Mouse (Mus musculus) A20 (cell line): ENCODE measurements at regions not wholly inside any gene's neighbourhood (a gene's known extent, or its start where the extent isn't known, plus 50 kb on each side); places are given as distances from the start of the nearest gene placed in this dataset.

ENCODE experiments used
- DNase-seq: peaks from one replicate; pipeline ENCODE4 v3.0.0-alpha.2; 2011; ENCODE audit warnings: low read depth, low spot score

DNA sequence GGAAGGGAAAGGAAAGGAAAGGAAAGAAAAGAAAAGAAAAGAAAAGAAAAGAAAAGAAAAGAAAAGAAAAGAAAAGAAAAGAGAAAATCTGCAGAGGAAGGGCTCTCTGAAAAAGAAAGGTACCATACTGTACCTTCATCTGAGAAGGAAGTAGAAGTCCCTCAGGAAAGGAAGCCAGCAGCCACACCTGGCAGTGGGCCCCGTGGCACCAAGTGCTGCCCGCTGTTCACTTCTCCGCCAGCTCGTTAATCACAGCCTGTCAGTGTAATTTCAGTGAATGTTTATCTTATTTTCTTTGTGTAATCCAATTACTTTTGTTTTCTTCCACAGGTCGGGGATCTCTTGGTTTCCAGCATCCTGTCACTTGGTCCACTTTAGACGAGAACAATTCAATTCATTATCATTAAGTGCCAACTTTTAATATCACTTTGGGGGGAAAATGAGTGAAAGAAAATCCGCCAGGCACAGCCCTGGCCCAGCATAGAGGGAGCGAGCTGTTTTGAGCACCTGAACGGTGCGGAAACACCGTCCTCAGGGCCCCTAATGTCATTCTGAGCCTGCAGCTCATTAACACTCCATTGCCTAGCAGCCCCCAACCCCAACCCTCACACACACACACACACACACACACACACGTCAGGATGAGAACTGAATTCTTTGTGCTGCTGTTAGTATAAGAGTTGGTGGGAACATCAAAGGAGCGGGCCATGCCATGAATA is 309.7 kb downstream of the Irx2 start:
- DNase-seq = no peak

DNA sequence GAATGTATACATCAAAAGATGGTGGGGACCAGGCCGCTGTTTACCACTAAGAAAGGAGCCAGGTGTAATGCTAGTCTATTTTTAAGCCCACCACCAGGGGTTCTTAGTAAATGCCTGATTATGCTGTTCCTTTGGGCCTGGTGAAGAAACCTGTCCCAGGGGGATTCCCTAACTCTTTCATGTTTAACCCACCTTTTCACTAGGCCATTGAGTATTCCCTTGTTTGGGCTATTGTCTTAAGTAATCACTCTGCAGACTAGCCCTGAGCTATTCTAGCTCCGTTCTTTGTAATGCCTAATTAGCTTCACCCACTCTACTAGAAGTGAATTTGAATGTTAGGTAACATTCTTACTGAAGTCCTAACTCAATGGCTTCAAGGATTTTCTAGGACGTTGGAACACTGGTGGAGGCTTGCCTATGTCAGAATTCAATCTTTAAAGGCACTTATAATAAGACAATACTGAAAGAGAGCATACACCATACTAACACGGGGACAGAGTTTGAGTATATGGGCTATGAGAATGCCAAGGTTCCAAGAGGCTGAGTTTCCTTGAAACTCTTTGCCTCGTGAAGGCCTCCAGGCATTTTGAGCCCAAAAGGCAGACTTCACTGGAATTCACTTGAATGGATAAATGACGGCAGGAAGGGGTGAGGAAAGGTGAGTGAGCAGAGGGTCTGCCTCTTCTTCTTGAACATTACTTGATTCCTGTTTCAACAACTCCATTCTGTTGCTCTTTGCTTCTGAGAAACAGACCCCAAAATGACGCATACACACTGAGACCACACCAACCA is 312.7 kb upstream of the Irx4 start:
- DNase-seq = no peak

DNA sequence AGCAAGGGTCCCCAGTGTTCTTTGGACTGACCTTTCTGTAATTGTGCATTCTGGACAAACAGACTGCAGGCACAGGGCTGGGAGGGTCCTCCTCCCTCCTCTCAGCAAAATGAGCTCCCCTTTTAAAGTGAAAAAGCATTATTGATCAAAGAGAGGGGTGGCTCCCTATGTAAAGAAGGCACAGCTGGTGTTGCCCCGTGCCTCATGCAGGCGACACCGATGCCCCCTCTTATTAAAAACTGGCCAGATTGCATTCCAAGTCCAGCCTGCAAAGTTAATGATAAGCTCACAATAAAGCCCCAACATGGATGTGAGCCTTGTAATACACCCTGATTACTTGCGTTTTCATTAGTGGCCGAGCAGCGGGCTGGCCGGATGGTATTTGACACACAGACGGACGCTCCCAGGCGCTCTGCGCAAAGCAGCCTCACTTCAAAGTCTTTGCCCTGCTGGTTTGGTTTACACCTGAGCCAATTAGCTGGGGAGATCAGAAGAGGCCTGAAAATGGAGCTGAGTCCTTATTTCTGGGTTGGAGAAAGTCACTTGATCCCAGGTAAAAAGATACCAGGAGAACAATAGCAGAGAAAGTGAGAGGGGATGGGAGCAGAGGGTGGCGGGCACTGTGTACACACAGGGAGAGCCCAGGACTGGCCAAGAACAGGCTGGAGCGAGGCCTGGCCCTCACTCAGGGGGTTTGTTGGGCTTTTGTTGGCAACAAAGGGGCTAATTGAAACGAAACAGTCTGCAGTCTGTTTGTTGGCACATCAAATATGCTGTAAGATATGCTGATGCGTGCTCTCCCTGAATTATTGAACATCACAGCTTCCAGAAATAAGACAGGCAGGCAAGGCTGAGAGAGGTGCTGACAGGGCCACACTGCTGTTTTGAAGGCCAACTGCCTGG is 301.4 kb upstream of the Irx4 start:
- no peak for DNase-seq

DNA sequence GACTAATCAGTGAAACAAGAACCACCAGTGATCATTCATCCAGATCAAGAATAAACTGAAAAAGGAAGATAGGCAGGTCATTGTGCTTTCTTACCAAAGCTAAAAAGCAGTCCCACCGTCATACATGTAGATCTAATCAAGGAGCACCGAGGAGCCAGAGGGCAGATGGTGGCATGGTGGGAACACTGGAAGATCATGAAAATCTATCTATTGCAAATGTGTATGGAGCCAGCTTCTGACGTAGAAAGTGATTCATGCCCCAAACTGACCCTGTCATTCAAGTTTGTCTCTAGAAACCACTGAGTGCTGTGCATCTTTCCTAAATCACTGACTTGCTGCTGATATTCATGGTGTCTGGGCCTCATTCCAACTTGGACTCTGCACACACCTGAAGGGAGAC is 299.0 kb upstream of the Irx4 start:
- no peak for DNase-seq

DNA sequence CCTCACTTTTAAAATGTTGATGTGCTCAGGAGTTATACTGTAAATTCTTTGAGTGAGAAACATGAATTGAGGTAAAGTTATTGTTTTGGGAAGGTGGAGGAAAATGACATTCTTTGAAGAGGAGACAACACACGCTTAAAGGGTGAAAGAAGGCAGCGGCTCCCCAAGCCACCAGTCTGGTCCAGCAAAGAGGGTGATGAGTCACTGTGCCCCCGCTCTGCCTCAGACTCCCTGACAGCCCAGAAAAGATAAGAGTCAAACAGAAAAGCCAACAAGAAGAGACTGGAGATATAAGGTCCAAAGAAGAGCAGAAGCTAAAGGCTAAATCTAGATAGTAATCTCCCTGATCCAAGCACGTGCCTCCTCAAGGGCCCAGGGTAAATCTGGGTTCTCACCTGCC is 288.1 kb upstream of the Irx4 start:
- no peak for DNase-seq

DNA sequence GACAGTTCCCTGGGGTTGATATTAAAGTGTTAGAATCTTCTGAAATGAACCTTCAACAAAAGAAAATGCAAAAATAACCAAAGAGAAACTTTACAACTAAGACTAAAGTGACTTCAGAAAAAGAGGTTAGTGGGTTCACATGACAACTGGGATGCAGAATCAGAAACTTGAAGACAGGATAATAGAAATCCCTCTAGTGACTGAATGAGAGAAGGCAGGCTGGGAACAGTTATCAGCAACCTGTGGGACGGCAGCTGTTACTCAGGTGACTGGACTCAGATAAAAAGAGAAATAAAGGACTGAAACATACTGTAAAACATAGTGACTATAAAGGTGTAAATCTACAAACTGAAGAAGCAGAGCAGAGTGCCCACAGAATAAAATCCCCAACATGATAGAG is 287.4 kb upstream of the Irx4 start:
- no peak for DNase-seq

DNA sequence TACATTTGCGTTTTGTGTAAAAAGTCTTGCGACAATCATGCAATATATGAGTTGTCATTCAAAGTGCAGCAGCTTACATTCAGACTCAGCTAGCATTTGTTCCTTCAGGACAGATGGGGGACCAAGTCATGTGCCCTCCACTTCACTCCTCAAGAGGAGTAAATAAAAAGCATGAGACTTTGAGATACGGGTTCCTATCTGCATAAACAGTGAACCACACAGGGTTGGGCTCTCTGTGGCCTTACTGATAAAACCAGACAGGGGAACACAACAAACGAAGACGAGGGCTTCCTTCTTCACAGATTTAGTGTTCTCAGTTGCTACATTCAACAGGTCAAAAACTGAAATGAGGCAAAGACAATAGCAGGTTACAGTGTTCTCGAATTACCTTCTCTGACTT is 283.1 kb upstream of the Irx4 start:
- DNase-seq = no peak

DNA sequence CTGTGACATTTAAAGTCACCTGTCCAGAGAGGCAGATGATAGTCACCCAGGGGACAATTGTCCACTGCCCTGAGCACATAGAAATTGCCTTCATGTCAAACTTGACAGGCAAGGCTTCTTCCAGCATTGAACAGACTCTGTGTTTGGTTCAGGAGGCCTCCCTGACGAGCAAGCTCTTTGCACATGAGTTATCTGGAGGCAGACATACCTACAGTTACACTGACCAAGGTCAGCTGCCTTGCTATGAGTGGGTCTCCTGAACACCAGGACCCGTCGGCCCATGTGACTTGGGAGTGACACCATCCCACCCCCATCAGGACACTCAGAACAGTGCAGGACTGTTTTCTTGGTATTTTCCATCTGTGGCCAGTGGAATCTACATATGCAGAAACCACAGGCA is 282.3 kb upstream of the Irx4 start:
- DNase-seq = no peak

DNA sequence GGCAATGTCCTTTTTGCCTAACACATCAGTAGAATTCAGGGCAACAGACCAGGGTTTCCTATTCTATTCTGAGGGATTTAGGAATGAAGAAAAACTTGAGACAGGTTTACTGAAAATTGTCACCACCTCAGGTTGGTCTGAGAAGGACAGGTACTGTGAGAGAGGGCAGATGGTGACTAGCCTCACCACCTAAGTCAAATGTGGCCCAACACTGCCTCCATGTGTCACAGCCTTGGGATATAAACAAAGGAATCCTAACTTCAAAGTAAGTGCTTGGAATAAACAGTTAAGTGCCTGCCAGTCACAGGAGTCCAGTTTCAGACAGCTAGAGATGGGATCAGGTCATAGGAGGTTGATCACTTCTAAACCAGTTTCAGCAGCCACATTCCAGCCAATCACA is 281.3 kb upstream of the Irx4 start:
- DNase-seq = no peak

DNA sequence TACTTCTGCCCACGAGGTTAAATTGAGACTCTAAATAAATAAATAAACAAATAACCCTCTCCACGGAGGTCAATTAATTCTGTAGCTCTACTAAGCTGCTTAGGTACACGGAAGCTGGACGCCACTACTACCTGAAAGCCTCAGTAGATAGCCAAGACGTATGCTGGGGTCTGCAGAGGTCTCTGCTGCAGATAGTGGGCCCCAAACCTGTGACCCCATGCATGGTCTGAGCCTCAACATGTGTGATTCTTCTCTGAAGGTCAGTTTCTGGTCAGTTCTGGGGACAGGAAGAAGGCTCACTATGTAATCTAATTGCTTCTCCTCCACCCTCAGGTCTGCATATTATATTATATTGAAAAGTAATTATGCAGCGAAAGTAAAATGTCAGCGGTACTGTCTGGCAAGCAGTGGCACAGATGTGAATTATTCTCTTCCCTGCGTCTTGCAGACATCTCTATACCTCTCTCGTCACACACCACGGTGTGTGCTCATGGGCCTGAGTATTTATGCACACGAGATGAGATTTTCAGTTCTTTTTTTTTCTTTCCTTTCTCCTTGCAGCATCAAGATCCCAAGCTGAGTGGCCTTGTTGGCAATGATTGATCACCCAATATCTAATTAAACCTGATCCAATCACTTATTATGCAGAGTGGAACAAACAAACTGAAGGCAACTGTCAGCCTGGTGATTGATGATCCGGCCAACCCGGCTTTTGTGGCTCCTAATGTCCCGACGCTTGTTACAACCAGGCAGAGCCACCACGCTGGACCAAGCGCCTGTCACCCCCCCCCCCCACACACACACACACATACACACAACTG is 267.5 kb upstream of the Irx4 start:
- no peak for DNase-seq

DNA sequence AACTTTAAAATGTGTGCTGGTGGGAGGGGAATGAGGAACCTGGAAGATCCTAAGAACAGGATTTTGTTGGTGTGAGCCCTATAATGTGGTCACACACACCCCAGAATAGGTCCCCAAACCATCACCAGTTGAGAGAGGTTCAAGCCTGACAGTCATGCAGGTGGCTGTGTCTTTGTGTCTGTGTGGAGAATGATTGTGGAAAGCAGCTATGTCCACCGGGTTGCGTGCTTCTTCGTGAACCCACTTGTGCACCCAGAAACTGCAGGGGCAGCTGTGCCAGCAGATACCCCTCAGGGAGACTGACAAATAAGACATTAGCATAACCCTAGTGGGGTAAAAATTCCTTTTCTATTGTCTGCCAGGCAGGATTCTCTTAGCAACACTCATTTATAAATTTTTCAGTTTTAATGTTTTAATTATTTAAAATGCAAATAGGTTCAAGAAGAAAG is 266.8 kb upstream of the Irx4 start:
- DNase-seq = no peak

DNA sequence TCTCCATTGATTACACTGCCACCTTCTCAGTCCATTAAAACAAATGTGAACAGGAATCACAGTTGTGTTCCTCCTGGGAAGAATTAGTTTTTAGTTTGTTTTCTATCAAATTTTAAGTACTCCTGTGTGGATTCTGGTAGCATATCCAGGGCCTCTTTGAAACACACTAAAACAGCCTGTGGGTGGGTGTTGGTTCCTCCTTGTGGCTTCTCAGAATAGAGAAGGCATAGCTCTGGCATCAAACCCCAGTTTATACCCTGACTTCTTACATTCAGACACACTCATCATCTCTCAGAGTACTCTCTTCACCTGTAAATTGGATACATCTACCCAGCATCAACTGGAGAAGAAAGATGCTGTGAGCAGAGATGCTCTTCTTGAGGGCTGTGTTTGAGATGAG is 265.7 kb upstream of the Irx4 start:
- DNase-seq = no peak

DNA sequence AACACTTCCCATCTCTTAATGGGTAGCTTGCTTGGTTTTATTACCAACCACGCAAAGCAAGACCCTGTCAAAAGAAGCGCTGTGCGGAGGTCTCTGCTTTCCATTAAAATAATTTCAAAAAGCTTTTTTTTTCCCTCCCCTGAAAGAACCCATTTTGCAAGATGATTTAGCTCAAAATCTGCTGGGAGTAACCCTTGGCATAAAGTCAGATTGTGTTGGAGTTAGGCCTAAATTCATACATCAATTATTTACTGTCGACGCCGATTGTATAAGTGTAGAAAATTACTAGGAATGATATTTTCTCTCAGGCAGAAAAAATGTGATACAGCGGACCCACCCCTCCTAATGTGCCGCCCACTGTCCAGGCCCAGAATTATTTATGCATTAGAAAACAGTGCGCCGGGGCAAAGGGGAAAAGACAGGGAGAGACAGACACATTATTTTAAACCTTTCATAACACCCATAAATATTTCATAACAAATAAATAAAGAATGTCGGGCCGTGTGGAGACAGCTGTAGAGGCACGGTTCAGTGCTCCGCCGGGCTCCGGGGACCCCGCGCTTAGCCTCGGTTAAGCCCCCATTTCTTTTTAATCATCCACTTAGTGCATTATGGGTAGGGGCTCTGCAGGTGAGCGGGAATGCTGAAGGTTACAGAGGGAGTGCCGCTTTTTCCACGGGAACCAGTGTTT is 251.3 kb upstream of the Irx4 start:
- DNase-seq = no peak

DNA sequence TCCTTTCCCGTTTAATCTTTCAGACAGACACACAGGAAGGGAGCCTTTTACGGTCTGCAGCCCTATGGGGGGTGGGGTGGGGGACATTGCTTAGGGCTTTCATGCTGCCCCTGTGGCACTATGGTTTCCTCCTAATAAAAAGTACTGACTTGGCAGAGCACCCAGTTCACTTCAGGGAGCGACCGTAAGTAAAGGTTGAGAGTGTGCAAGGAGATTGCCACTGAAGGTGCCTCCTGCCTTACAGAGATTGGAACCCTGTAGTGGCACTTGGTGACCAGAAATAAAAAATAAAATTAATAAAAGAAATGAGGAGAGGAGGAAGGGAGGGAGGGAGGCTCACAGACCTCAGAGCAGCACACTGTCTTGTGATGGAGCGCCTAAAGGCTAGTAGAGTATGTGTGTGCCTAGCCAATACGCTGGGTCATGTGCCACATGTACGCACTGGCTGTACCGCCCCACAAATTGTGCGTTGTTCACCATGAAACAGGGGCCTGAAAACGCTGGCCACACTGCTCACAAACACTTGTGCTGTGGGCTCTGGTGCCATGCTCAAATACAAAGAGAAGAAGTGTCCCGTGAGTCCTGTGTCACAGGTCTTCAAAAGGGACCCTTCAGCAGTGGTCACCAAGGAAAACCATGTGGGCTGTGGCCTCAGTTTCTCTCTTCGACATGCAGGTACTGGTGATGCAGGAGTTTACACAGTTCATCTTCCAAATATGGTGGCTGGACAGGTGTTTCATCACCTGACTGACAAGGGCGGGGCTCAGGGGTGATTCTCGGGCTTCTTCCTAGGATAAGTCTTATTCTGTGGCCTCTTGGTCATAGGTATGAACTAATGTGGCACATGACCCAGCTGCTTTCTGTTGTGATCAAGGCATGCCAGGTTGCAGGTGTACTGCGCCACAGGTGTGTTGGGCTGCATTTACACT is 250.5 kb upstream of the Irx4 start:
- no peak for DNase-seq

DNA sequence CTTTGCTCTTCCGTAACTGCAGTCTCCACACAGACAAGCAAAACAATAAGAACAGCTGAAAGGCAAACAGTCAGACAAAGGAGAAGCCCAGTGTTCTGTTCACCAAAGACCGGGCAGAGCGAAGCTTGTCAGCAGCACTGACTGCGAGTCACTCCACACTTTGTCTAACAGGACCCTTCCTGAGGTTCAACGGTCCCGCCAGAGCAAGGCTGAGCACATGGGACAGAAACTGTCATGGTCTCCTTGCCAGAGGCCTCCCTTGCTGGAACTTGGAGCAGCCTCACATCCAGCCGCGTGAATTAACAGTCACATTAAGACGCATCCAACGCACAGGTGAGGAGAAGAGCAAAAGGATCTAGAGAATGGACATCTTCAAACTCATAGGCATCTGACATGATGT is 241.1 kb upstream of the Irx4 start:
- DNase-seq = no peak

DNA sequence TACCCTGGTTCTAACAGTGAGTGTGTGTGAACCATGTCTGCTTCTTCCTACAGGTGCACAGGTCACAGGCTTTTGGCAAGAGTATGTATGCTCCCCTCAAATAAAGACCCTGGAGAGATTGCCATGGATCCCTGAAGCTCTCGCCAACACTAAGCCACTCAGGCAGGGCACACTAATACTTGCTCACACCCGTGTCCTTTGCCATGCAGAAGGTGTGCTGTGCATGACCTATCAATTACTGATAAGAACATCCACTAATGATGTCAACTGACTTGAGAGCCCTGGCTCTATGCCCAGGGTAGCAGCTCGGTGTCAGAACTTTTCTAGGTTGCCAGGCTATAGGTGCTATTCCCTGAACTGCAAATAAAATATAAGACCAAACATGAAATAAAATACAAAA is 229.1 kb upstream of the Irx4 start:
- DNase-seq = no peak

DNA sequence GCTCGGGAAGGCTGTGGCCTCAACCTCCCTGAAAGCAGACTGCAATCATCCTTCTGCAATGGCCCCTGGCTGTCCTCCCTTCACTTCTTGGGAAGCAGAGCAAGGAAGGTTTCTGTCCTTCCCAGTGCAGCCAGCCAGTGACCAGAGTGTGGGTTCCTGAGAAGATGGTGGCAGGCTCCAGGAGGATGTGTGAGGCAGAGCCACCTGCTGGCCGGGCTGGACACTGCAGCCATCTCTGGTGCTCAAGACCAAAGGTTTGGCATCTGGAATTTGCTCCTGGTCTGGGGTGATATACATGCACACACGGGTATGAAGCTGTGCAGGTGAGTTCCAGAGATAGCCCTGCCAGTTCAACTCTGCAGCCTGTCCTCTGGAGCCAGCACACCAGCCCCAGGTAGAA is 227.2 kb upstream of the Irx4 start:
- no peak for DNase-seq

DNA sequence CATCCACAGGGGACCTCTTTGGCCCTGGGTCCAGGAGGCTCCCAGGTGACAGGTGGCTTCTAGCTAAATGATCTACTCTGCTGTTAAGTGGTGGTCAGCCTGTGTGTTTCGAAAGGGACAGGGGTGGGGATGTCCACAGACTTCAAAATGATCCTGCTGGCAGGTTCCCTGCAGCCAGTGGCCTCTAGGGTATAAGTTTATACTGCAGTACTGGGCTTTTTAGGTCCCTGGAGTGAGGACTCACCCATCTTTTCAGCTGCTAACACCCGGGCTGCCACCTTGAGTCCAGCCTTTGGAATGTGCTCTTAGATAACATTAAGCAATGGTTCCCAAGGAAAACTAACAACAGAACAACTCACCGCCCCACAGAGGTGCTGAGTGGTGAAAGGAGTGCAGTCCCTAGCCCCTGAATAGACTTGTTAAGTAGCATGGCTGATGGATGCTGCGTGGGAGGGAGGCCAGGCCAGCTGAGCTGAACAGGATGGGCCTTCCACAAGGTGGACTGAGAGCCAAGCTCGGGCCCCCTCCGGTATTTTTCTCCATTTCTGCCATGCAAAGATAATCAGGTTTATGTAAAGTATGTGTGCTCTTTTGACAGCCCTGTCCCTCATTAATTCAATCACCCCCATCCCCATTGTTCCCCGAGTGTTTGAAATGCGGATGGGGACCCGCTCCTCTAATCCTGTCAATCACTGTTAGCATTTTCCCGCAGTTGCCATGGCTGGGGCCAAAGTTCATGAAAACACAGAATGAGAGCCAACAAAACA is 226.0 kb upstream of the Irx4 start:
- DNase-seq = no peak

DNA sequence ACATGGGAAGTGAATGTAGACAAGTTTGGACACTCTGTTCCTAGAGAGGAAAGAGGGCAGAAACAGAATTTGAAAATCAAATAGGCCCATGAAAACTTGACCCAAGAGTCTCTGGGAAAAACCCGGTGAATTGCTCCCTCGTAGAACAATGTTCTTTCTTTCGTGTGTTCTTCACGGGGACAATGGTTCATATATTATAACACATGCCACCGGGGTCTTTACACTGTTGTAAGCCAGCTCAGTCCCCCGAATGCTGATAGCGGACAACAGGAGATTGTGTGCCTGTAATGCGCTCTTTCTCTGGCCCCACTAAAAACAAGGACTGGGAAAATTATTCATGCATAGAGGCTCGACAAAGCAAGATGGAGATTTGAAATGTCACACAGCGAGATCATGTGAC is 225.4 kb upstream of the Irx4 start:
- DNase-seq = no peak
